28 mouse cellular contexts compared by ENCODE assay signal in the genomic region with DNA sequence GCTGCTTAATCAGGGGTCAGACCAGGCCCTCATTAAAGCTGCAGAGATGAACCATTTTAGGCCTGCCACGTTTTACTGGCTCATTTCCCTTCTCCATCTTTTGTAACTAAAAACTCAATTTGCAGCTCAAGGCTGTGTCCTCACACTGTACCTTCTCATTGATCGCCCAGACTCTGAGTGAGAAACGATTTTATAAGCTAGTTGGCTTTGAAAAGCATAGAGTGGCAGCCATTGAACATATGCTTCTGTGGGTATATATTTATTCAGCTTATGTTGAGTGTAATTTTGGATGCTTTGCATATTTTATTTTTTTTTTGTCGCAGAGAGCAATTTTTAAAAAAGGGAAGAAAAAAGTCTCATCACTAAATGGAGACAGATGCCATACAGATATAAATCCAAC.
DNase-seq lines count a peak whose midpoint lies in the region; ATAC-seq and TF ChIP-seq lines count a peak whose summit lies in the region.
"Had no signal": no experiment of that assay in that cellular context is flagged by ENCODE, and none has a peak within 500 bp of the region (broad histone marks: within the 10 kb centered on the region; RNA-seq: fewer than 3 reads in every experiment).

No protein-coding gene starts in this region.

- H3K9ac ChIP-seq in forebrain, embryonic 13.5 days = no peak overlapping the region
- H3K9ac ChIP-seq in neural tube, embryonic 15.5 days (replicated peaks) = no peak overlapping the region
- H3K9ac ChIP-seq: kidney, embryonic 15.5 days; liver, embryonic 14.5 days; stomach, embryonic 15.5 days had no signal

- no peak overlapping the region for H3K4me2 ChIP-seq in forebrain, embryonic 13.5 days
- H3K4me2 ChIP-seq in neural tube, embryonic 15.5 days = no peak overlapping the region
- H3K4me2 ChIP-seq: kidney, embryonic 15.5 days; stomach, embryonic 15.5 days had no signal

- no peaks in the 10 kb centered on the region for H3K9me3 ChIP-seq in forebrain, embryonic 13.5 days (replicated peaks)
- H3K9me3 ChIP-seq in forebrain, embryonic 10.5 days = no peaks in the 10 kb centered on the region
- no peaks in the 10 kb centered on the region for H3K9me3 ChIP-seq in neural tube, embryonic 15.5 days (replicated peaks)
- H3K9me3 ChIP-seq: kidney, embryonic 15.5 days; stomach, embryonic 15.5 days had no signal

- H3K36me3 ChIP-seq in forebrain, embryonic 13.5 days (ENCODE audit: poor library complexity, severe bottlenecking) = no peaks in the 10 kb centered on the region
- H3K36me3 ChIP-seq in forebrain, embryonic 10.5 days (replicated peaks) = no peaks in the 10 kb centered on the region
- no peaks in the 10 kb centered on the region for H3K36me3 ChIP-seq in neural tube, embryonic 15.5 days
- H3K36me3 ChIP-seq: kidney, embryonic 15.5 days; stomach, embryonic 15.5 days had no signal

- no peak for DNase-seq in forebrain, embryonic 10.5 days (ENCODE audit: extremely low spot score, low spot score)
- peak; percentile 15 for DNase-seq in layer of hippocampus, adult 11-12 months (ENCODE audit: low spot score)
- DNase-seq in layer of hippocampus, adult 2 months (ENCODE audit: low spot score in 2 of 2) = no peak
- peak; percentile 80 for DNase-seq in brain, adult 2 months (ENCODE audit: low read depth, low spot score)
- DNase-seq in left cerebral cortex, adult 2 months (ENCODE audit: extremely low spot score in 1 of 2, low spot score in 2 of 2) = no peak
- DNase-seq in heart, postnatal 4 days = no peak
- DNase-seq: adrenal gland, postnatal 10 days; cerebellum, adult 18-20 months; cerebellum, postnatal 10 days; gastrocnemius, postnatal 14 days; heart, postnatal 14 days; kidney, adult 18-20 months; kidney, postnatal 25 days; liver; lung, adult 2 months; lung, postnatal 10 days; midbrain, embryonic 14.5 days; thymus, adult 18-20 months; thymus, postnatal 25 days had no signal

- no peak overlapping the region for H3K4me3 ChIP-seq in forebrain, embryonic 13.5 days
- no peak overlapping the region for H3K4me3 ChIP-seq in forebrain, embryonic 10.5 days
- no peak overlapping the region for H3K4me3 ChIP-seq in layer of hippocampus, adult 2 months
- no peak overlapping the region for H3K4me3 ChIP-seq in left cerebral cortex, adult 2 months
- no peak overlapping the region for H3K4me3 ChIP-seq in neural tube, embryonic 15.5 days (replicated peaks)
- H3K4me3 ChIP-seq: erythroblast, embryonic 14.5 days; kidney, embryonic 15.5 days; stomach, embryonic 15.5 days had no signal

- 73% methylated on average over 4 of the region's 4 CpGs for WGBS in forebrain, embryonic 13.5 days
- WGBS in forebrain, embryonic 10.5 days = 84% methylated on average over 4 of the region's 4 CpGs
- 76% methylated on average over 4 of the region's 4 CpGs for WGBS in neural tube, embryonic 15.5 days

- no peaks in the 10 kb centered on the region for H3K27me3 ChIP-seq in forebrain, embryonic 13.5 days
- no peaks in the 10 kb centered on the region for H3K27me3 ChIP-seq in forebrain, embryonic 10.5 days (ENCODE audit: poor library complexity, severe bottlenecking)
- H3K27me3 ChIP-seq in neural tube, embryonic 15.5 days (replicated peaks) = no peaks in the 10 kb centered on the region
- H3K27me3 ChIP-seq: CH12.LX; kidney, embryonic 15.5 days; stomach, embryonic 15.5 days had no signal

- no peak overlapping the region for H3K27ac ChIP-seq in forebrain, embryonic 13.5 days
- no peak overlapping the region for H3K27ac ChIP-seq in forebrain, embryonic 10.5 days
- no peak overlapping the region for H3K27ac ChIP-seq in layer of hippocampus, adult 2 months
- H3K27ac ChIP-seq in left cerebral cortex, adult 2 months = peak overlapping the region; percentile 20; the same call in 1 of the 2 replicates
- no peak overlapping the region for H3K27ac ChIP-seq in neural tube, embryonic 15.5 days (replicated peaks)
- H3K27ac ChIP-seq: kidney, embryonic 15.5 days; liver, embryonic 14.5 days; macrophage; stomach, embryonic 15.5 days had no signal

- intact Hi-C loops in left cerebral cortex, adult 2 months (cut with DNase I) = loop anchor here (5.0 to 10.0 kb wide), 2 partner anchors 70 to 207 kb away; no protein-coding TSS in a partner anchor

- peak; percentile 68; the same call in 1 of the 2 replicates for ATAC-seq in forebrain, embryonic 13.5 days
- no peak for ATAC-seq in neural tube, embryonic 15.5 days (ENCODE audit: low FRiP score)
- ATAC-seq: hindbrain, embryonic 16.5 days had no signal

- no peak for TF ChIP-seq CTCF in layer of hippocampus, adult 2 months (conservative IDR thresholded peaks at IDR 0.05)
- TF ChIP-seq CTCF in left cerebral cortex, adult 2 months (IDR thresholded peaks at IDR 0.05) = no peak

- H3K4me1 ChIP-seq in forebrain, embryonic 13.5 days = no peaks in the 10 kb centered on the region
- H3K4me1 ChIP-seq in forebrain, embryonic 10.5 days = no peaks in the 10 kb centered on the region
- H3K4me1 ChIP-seq in neural tube, embryonic 15.5 days = peaks cover 4% of the 10 kb centered on the region
- H3K4me1 ChIP-seq: kidney, embryonic 15.5 days; stomach, embryonic 15.5 days had no signal

Comparison
In these comparisons a context has a peak if more than half of its experiments do, and no peak if none do; other contexts are left out.
1. DNase-seq: peak in layer of hippocampus, adult 11-12 months (single experiment) and brain, adult 2 months (single experiment); none in forebrain, embryonic 10.5 days (single experiment), layer of hippocampus, adult 2 months (0 of 2), left cerebral cortex, adult 2 months (0 of 2) and heart, postnatal 4 days (single experiment).